Mouse (Mus musculus): ENCODE measurements around the gene Ssmem1. TPM values are rescaled to one million over a fixed set of nuclear protein-coding genes. Genes with fewer than 3 reads are reported as not detected.

The Ssmem1 gene
- polyA plus RNA-seq, 1 experiment from 2014 or later, result 0.19 TPM

GRCm38 (mm10) chr6:30550496-30551192, 41.0 kb downstream of the Ssmem1 start:
- H3K27me3 ChIP-seq (ENCODE audit: control insufficient read depth, insufficient read depth, low read length), result no peaks in the 10 kb centered on the region
- no peak for DNase-seq (ENCODE audit: low spot score)
- ATAC-seq (ENCODE audit: low FRiP score), result no peak
- WGBS, result 34% methylated on average over 7 of the region's 7 CpGs
- peaks cover 40% of the 10 kb centered on the region for H3K4me1 ChIP-seq (replicated peaks; ENCODE audit: control insufficient read depth, insufficient read depth, low read length)
- no peaks in the 10 kb centered on the region for H3K9me3 ChIP-seq (ENCODE audit: control insufficient read depth, low read length)
- H3K4me2 ChIP-seq (replicated peaks), result no peak overlapping the region
- H3K4me3 ChIP-seq (replicated peaks; ENCODE audit: low read length), result no peak overlapping the region
- H3K9ac ChIP-seq, result no peak overlapping the region
- no peaks in the 10 kb centered on the region for H3K36me3 ChIP-seq (replicated peaks; ENCODE audit: control insufficient read depth, insufficient read depth)
- H3K27ac ChIP-seq, result peak overlapping the region; percentile 80

GRCm38 (mm10) chr6:30551193-30551515, 41.5 kb downstream of the Ssmem1 start:
- H3K9ac ChIP-seq, result no peak overlapping the region
- DNase-seq (ENCODE audit: low spot score) (no peak), ATAC-seq (ENCODE audit: low FRiP score) (no peak)
- no peak overlapping the region for H3K4me3 ChIP-seq (replicated peaks; ENCODE audit: low read length)
- H3K9me3 ChIP-seq (ENCODE audit: control insufficient read depth, low read length), result no peaks in the 10 kb centered on the region
- H3K36me3 ChIP-seq (replicated peaks; ENCODE audit: control insufficient read depth, insufficient read depth), result no peaks in the 10 kb centered on the region
- peaks cover 35% of the 10 kb centered on the region for H3K4me1 ChIP-seq (replicated peaks; ENCODE audit: control insufficient read depth, insufficient read depth, low read length)
- H3K27ac ChIP-seq, result peak overlapping the region; percentile 80
- H3K27me3 ChIP-seq (ENCODE audit: control insufficient read depth, insufficient read depth, low read length), result no peaks in the 10 kb centered on the region
- peak overlapping the region; percentile 46; the same call in 1 of the 2 replicates for H3K4me2 ChIP-seq (replicated peaks)

DNA sequence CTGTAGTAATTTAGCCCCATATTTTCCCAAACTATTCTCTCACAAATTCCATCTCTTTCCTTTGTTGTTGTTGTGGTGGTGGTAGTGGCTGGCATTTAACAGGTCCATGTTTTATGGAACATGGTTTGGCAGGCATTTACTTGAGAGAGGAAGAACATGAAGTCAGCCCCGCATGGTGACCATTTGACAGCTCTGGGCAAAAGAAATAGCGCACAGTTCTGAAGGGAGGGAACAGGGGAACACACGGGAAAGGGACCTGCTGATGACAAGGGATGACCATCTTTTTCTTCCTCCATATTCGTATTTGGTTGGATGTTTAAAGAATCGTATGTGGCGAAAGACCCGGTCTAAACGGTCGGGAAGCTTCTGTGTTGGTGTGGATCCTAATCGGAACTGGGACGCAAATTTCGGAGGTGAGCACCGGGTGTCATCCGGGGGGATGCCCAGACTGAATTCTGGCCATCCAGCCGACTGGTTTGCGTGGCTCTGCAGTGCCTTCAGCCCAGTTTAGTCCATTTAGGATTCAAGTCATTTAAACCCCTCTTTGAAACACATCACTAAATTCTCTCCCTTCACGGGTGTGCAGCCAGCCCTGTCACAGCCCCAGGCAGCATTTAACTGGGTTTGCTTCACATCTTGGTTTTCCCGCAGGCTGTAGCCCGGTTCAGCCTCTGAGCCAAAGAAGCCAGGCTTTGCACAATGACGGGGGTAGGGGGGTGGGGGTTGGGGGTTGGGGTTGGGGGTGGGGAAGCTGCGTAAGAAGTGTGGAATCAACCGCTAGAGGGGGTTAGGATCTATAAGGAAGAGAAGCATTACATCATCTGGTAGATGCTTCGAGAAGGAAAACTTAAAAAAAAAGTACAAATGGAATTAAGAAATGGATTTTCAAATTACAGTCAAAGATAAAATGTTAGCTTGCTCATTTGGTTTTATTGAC, 42.3 kb downstream of the Ssmem1 start:
- H3K9ac ChIP-seq, result peak overlapping the region; percentile 48
- no peaks in the 10 kb centered on the region for H3K9me3 ChIP-seq (ENCODE audit: control insufficient read depth, low read length)
- H3K27ac ChIP-seq, result peak overlapping the region; percentile 80
- no peaks in the 10 kb centered on the region for H3K36me3 ChIP-seq (replicated peaks; ENCODE audit: control insufficient read depth, insufficient read depth)
- H3K4me2 ChIP-seq (replicated peaks), result peak overlapping the region; percentile 46
- no peaks in the 10 kb centered on the region for H3K27me3 ChIP-seq (ENCODE audit: control insufficient read depth, insufficient read depth, low read length)
- peak; percentile 81 for DNase-seq (ENCODE audit: low spot score)
- WGBS, result 15% methylated on average over 23 of the region's 23 CpGs
- peak; percentile 57 for ATAC-seq (ENCODE audit: low FRiP score)
- H3K4me1 ChIP-seq (replicated peaks; ENCODE audit: control insufficient read depth, insufficient read depth, low read length), result peaks cover 28% of the 10 kb centered on the region
- H3K4me3 ChIP-seq (replicated peaks; ENCODE audit: low read length), result peak overlapping the region; percentile 13; the same call in 1 of the 2 replicates

DNA sequence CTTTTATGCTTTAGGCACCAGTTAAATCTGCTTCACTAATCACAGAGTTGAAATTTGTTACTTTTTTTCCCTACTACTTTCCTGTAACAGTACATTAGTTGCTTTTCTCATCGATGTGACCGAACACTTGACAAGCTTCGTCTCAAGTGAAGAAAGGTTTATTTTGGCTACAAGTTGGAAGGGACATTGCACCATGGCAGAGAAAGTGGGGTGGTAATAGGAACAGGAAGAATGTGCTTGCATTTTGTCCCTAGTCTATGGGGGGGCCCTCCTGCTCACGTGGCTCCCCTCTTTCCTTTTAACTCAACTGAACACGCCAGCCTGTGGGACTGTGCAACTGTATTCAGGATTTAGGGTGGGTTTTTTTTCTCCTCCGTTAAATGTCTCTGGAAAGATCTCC, 43.0 kb downstream of the Ssmem1 start:
- no peak for ATAC-seq (ENCODE audit: low FRiP score)
- H3K4me2 ChIP-seq (replicated peaks), result peak overlapping the region; percentile 46
- DNase-seq (ENCODE audit: low spot score), result no peak
- peaks cover 25% of the 10 kb centered on the region; the same call in 1 of the 2 replicates for H3K4me1 ChIP-seq (replicated peaks; ENCODE audit: control insufficient read depth, insufficient read depth, low read length)
- no peak overlapping the region for H3K4me3 ChIP-seq (replicated peaks; ENCODE audit: low read length)
- no peaks in the 10 kb centered on the region for H3K36me3 ChIP-seq (replicated peaks; ENCODE audit: control insufficient read depth, insufficient read depth)
- H3K27me3 ChIP-seq (ENCODE audit: control insufficient read depth, insufficient read depth, low read length), result no peaks in the 10 kb centered on the region
- H3K9me3 ChIP-seq (ENCODE audit: control insufficient read depth, low read length), result no peaks in the 10 kb centered on the region
- 61% methylated on average over 6 of the region's 6 CpGs for WGBS
- H3K9ac ChIP-seq, result no peak overlapping the region
- peak overlapping the region; percentile 45; the same call in 1 of the 2 replicates for H3K27ac ChIP-seq

DNA sequence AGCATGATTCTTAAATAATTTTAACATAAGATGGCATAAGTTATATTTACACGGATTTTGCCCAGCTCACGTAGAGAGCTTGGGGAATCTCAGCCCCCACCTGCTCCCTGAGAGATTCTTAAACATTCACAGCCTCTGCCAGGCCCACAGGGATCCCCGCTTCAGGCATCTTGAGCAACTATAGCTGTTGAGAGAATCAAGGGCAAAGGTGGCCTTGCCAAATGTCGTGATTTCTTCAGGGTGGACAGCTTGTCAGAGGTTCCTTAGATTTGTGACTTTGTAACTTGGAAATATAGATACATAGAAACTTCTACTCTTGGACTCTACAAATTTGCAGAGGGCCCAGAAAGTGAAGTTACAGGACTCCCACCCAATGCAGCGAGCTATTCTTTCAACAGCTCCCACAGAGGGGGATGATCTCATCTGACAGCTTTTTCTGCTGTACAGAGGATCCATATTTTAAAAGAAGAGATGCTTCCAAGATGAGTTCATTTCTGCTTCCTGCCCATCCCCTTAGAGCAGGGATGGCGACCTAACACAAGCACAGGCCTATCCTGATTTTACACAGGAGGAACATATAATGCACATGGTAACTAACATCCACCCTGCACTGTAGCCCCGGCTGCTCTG, 43.8 kb downstream of the Ssmem1 start:
- H3K4me1 ChIP-seq (replicated peaks; ENCODE audit: control insufficient read depth, insufficient read depth, low read length), result peaks cover 16% of the 10 kb centered on the region; the same call in 1 of the 2 replicates
- WGBS, result 72% methylated on average over 7 of the region's 7 CpGs
- H3K4me2 ChIP-seq (replicated peaks), result no peak overlapping the region
- ATAC-seq (ENCODE audit: low FRiP score), result no peak
- H3K27me3 ChIP-seq (ENCODE audit: control insufficient read depth, insufficient read depth, low read length), result no peaks in the 10 kb centered on the region
- H3K36me3 ChIP-seq (replicated peaks; ENCODE audit: control insufficient read depth, insufficient read depth), result no peaks in the 10 kb centered on the region
- no peaks in the 10 kb centered on the region for H3K9me3 ChIP-seq (ENCODE audit: control insufficient read depth, low read length)
- DNase-seq (ENCODE audit: low spot score), result no peak
- no peak overlapping the region for H3K4me3 ChIP-seq (replicated peaks; ENCODE audit: low read length)
- H3K27ac ChIP-seq, result no peak overlapping the region
- H3K9ac ChIP-seq, result no peak overlapping the region

DNA sequence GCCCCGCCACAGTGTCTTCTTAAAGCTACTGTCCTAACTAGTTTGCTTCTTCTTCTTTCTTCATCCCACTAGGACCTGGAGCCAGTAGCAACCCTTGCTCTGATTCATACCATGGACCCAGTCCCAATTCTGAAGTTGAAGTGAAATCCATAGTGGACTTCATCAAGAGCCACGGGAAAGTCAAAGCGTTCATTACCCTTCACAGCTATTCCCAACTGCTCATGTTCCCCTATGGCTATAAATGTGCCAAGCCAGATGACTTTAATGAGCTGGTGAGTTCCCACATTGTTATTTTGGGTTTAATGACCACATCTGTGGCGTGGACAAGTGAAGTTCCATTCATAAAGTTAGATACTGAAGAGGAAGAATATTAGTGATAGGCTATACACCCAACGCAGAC, 44.4 kb downstream of the Ssmem1 start:
- H3K9me3 ChIP-seq (ENCODE audit: control insufficient read depth, low read length), result no peaks in the 10 kb centered on the region
- no peak for ATAC-seq (ENCODE audit: low FRiP score)
- no peak overlapping the region for H3K4me2 ChIP-seq (replicated peaks)
- no peak for DNase-seq (ENCODE audit: low spot score)
- no peak overlapping the region for H3K4me3 ChIP-seq (replicated peaks; ENCODE audit: low read length)
- no peaks in the 10 kb centered on the region for H3K27me3 ChIP-seq (ENCODE audit: control insufficient read depth, insufficient read depth, low read length)
- WGBS, result 85% methylated on average over 5 of the region's 5 CpGs
- H3K9ac ChIP-seq, result no peak overlapping the region
- H3K4me1 ChIP-seq (replicated peaks; ENCODE audit: control insufficient read depth, insufficient read depth, low read length), result peaks cover 12% of the 10 kb centered on the region; the same call in 1 of the 2 replicates
- H3K27ac ChIP-seq, result no peak overlapping the region
- no peaks in the 10 kb centered on the region for H3K36me3 ChIP-seq (replicated peaks; ENCODE audit: control insufficient read depth, insufficient read depth)

DNA sequence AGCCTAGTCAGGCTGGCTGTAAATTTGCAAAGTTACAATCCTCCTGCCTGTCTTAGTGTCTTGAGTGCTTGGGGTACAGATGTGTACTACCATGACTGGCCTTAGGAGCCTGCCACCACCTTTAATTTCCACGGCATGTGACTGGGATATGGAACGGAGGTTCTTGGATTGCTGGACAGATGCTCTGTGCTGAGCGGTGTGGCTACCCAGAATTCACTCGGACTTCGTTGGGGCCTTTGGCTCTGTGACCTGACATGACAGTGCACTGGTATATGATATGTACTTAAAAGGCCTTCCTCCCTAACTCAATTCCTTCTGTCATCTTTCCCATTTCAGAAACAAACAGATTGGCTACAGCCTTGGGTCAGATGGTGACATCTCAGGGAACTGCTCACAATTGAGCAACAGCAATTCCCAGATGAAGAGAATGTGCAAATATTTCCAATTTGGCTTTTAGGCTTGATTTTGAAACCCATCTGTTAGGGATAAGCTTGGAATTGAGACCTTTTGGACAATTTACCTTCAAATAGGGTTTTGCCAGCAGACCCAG, 45.0 kb downstream of the Ssmem1 start:
- Histone ChIP-seq H3K4me3 (replicated peaks; ENCODE audit: low read length) (no peak overlapping the region), H3K27ac (no peak overlapping the region), H3K27me3 (ENCODE audit: control insufficient read depth, insufficient read depth, low read length) (no peaks in the 10 kb centered on the region), H3K36me3 (replicated peaks; ENCODE audit: control insufficient read depth, insufficient read depth) (no peaks in the 10 kb centered on the region), H3K4me2 (replicated peaks) (no peak overlapping the region), H3K9me3 (ENCODE audit: control insufficient read depth, low read length) (no peaks in the 10 kb centered on the region), H3K9ac (no peak overlapping the region), H3K4me1 (replicated peaks; ENCODE audit: control insufficient read depth, insufficient read depth, low read length) (peaks cover 7% of the 10 kb centered on the region; the same call in 1 of the 2 replicates)
- DNase-seq (ENCODE audit: low spot score), result no peak
- no peak for ATAC-seq (ENCODE audit: low FRiP score)
- 94% methylated on average over 5 of the region's 5 CpGs for WGBS

DNA sequence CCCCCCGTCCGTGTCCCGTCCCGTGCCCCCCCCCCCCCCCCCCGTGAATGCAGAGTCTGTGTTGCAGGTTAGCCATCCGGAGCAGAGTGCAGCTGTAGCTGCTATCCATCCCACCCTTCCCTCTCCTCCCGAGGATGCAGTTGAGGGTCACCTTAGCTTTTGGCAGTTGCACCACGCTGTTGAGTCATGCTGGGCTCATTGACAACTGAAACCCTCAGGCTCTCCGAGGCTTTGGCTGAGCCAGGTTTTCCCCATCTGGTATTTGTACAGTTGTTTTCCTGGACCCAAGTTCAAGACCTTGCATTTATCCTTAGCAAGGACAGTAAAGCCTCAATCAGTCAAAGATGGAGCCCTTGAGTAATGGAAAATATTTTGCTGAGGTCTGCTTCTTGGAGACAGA, 46.4 kb downstream of the Ssmem1 start:
- Histone ChIP-seq H3K4me3 (replicated peaks; ENCODE audit: low read length) (no peak overlapping the region), H3K9ac (no peak overlapping the region), H3K4me1 (replicated peaks; ENCODE audit: control insufficient read depth, insufficient read depth, low read length) (peaks cover 7% of the 10 kb centered on the region; the same call in 1 of the 2 replicates), H3K4me2 (replicated peaks) (no peak overlapping the region), H3K27ac (no peak overlapping the region), H3K36me3 (replicated peaks; ENCODE audit: control insufficient read depth, insufficient read depth) (no peaks in the 10 kb centered on the region), H3K27me3 (ENCODE audit: control insufficient read depth, insufficient read depth, low read length) (no peaks in the 10 kb centered on the region), H3K9me3 (ENCODE audit: control insufficient read depth, low read length) (no peaks in the 10 kb centered on the region)
- 11% methylated on average over 4 of the region's 9 CpGs for WGBS
- DNase-seq (ENCODE audit: low spot score) (no peak), ATAC-seq (ENCODE audit: low FRiP score) (no peak)

- DNase-seq (ENCODE audit: low spot score) (no peak), ATAC-seq (ENCODE audit: low FRiP score) (no peak)
- H3K4me2 ChIP-seq (replicated peaks), result no peak overlapping the region
- no peaks in the 10 kb centered on the region for H3K27me3 ChIP-seq (ENCODE audit: control insufficient read depth, insufficient read depth, low read length)
- no peaks in the 10 kb centered on the region for H3K4me1 ChIP-seq (replicated peaks; ENCODE audit: control insufficient read depth, insufficient read depth, low read length)
- no peaks in the 10 kb centered on the region for H3K36me3 ChIP-seq (replicated peaks; ENCODE audit: control insufficient read depth, insufficient read depth)
- no peak overlapping the region for H3K9ac ChIP-seq
- H3K4me3 ChIP-seq (replicated peaks; ENCODE audit: low read length), result no peak overlapping the region
- H3K9me3 ChIP-seq (ENCODE audit: control insufficient read depth, low read length), result no peaks in the 10 kb centered on the region
- no peak overlapping the region for H3K27ac ChIP-seq
- WGBS, result 62% methylated on average over 1 of the region's 1 CpGs
Measured at GRCm38 (mm10) chr6:30559726-30560125, 50.1 kb downstream of the Ssmem1 start.

Measured in hindbrain, embryonic 14.5 days (tissue).